Mouse (Mus musculus) neural tube, embryonic 11.5 days (tissue): ENCODE results near the gene Creb3l2. TPM values are rescaled to one million over a fixed set of nuclear protein-coding genes. Genes with fewer than 3 reads are reported as not detected.

Experiments
- ATAC-seq: fragments of 200-750 bp; cut with Nextera tagmentation; 2 replicates; pipeline ENCODE4 v1.8.0; 2017; ENCODE audit warnings: moderate number of reproducible peaks, mild to moderate bottlenecking, moderate TSS enrichment, moderate library complexity; ENCODE audit not compliant: insufficient read depth, low FRiP score, low TSS enrichment
- DNase-seq: peaks from one replicate; pipeline ENCODE4 v3.0.0-alpha.2; 2015; ENCODE audit warnings: low spot score
- H3K27ac ChIP-seq: fragments of 300-500 bp; sonication (generic); 2 replicates; pipeline ENCODE4 v1.5.1; 2014; ENCODE audit warnings: low read depth, mild to moderate bottlenecking, low read length
- H3K27me3 ChIP-seq: fragments of 300-500 bp; sonication (generic); 2 replicates; pipeline ENCODE4 v1.6.1; 2014; ENCODE audit warnings: mild to moderate bottlenecking, low read length, mixed read lengths; ENCODE audit not compliant: control insufficient read depth, insufficient read depth
- H3K36me3 ChIP-seq: fragments of 300-500 bp; sonication (generic); 2 replicates; pipeline ENCODE4 v1.6.1; 2014; ENCODE audit warnings: mild to moderate bottlenecking, low read length, moderate library complexity, mixed read lengths; ENCODE audit not compliant: control insufficient read depth, insufficient read depth
- H3K4me1 ChIP-seq: fragments of 300-500 bp; sonication (generic); 2 replicates; pipeline ENCODE4 v1.6.1; 2014; ENCODE audit warnings: low read length, mixed read lengths; ENCODE audit not compliant: control insufficient read depth, insufficient read depth
- H3K4me2 ChIP-seq: fragments of 300-500 bp; sonication (generic); 2 replicates; pipeline ENCODE4 v1.6.1; 2014; ENCODE audit warnings: low read depth, mild to moderate bottlenecking, moderate library complexity
- H3K4me3 ChIP-seq: fragments of 300-500 bp; sonication (generic); 2 replicates; pipeline ENCODE4 v1.5.1; 2014; ENCODE audit warnings: low read depth, low read length
- H3K9ac ChIP-seq: fragments of 300-500 bp; sonication (generic); 2 replicates; pipeline ENCODE4 v1.6.1; 2014; ENCODE audit warnings: mild to moderate bottlenecking, low read length
- H3K9me3 ChIP-seq: fragments of 300-500 bp; sonication (generic); 2 replicates; pipeline ENCODE4 v1.6.1; 2016; ENCODE audit warnings: low read length; ENCODE audit not compliant: control insufficient read depth
- WGBS: fragments of 180-500 bp; shearing (Covaris S2); extraction: QIAGEN DNeasy Blood & Tissue Kit; methylation state at CpG from one replicate; pipeline ENCODE4 v1.1.7; 2014; 5-methylcytosine and 5-hydroxymethylcytosine counted together
- polyA plus RNA-seq: library from polyadenylated mRNA; unstranded; fragments of >200 nt; fragmentation: Nextera tagmentation; extraction: Ambion mirVana; gene quantifications from 2 replicates; pipeline ENCODE4 v1.2.1, GENCODE M21; 2014

The Creb3l2 gene
- polyA plus RNA-seq, 1 experiment from 2014 or later, result 14.5 TPM

GRCm38 (mm10) chr6:37437086-37437485 lies 4.9 kb downstream of the Creb3l2 start:
- 93% methylated on average over 13 of the region's 13 CpGs for WGBS
- no peaks in the 10 kb centered on the region for H3K36me3 ChIP-seq
- no peaks in the 10 kb centered on the region for H3K9me3 ChIP-seq
- H3K4me1 ChIP-seq, result no peaks in the 10 kb centered on the region
- no peak overlapping the region for H3K9ac ChIP-seq
- DNase-seq (no peak), ATAC-seq (no peak)
- H3K27me3 ChIP-seq, result no peaks in the 10 kb centered on the region
- H3K4me2 ChIP-seq, result no peak overlapping the region
- no peak overlapping the region for H3K27ac ChIP-seq
- H3K4me3 ChIP-seq, result no peak overlapping the region

DNA sequence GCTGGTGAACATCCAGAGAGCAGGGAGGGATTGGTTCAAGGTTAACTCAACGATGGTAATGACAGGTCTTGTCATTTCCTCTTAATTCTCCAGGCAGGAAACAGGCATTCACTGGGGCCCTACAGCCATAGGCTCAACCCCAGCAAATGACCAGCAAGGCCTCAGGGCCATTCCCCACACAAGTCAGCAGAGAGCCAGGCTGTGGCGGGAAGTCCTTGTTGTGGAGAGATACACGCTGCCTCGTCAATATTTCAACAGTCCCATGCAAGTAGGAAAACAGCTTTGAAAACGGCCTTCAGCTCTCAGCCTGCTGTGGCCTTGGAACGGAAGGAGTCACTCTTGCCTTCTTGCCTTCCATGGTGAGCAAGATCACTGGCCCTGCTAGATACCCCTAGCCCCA lies 6.6 kb downstream of the Creb3l2 start:
- H3K36me3 ChIP-seq, result no peaks in the 10 kb centered on the region
- H3K9me3 ChIP-seq, result no peaks in the 10 kb centered on the region
- DNase-seq (no peak), ATAC-seq (no peak)
- H3K4me3 ChIP-seq, result no peak overlapping the region
- H3K27me3 ChIP-seq, result no peaks in the 10 kb centered on the region
- H3K4me2 ChIP-seq, result no peak overlapping the region
- no peak overlapping the region for H3K9ac ChIP-seq
- no peak overlapping the region for H3K27ac ChIP-seq
- 88% methylated on average over 6 of the region's 6 CpGs for WGBS
- 0 out of 2 replicates have a peak, but pooled peaks cover 4% of the 10 kb centered on the region for H3K4me1 ChIP-seq

DNA sequence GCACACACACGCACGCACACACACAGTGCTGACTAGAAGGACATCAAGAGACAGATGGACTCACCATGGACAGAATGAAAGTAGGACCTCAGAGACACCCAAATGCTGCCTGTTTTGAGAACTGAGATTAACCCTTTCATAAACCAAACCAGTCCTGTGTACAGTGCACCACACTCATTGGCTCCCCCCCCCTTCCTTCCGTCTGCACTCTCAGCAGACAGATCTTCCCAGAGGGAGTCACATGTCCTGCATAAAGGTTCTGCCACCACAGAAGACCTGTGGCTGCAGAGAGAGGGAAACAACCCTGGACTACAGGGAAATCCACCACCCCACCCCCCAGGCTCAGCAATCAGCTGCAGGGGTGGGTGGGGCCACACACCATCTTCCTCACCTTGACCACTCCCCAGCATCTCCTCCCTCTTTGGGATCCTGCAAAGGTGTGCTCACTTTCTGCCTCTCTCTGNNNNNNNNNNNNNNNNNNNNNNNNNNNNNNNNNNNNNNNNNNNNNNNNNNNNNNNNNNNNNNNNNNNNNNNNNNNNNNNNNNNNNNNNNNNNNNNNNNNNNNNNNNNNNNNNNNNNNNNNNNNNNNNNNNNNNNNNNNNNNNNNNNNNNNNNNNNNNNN lies 12.0 kb downstream of the Creb3l2 start:
- Histone ChIP-seq H3K4me2 (no peak overlapping the region), H3K9me3 (no peaks in the 10 kb centered on the region), H3K9ac (no peak overlapping the region), H3K27me3 (no peaks in the 10 kb centered on the region), H3K4me1 (peaks cover 8% of the 10 kb centered on the region), H3K36me3 (no peaks in the 10 kb centered on the region), H3K27ac (no peak overlapping the region), H3K4me3 (no peak overlapping the region)
- DNase-seq (no peak), ATAC-seq (no peak)
- 80% methylated on average over 3 of the region's 3 CpGs for WGBS

GRCm38 (mm10) chr6:37428947-37429346 lies 13.0 kb downstream of the Creb3l2 start:
- DNase-seq (no peak), ATAC-seq (no peak)
- H3K9ac ChIP-seq, result no peak overlapping the region
- 90% methylated on average over 8 of the region's 8 CpGs for WGBS
- no peaks in the 10 kb centered on the region for H3K27me3 ChIP-seq
- H3K27ac ChIP-seq, result no peak overlapping the region
- H3K36me3 ChIP-seq, result no peaks in the 10 kb centered on the region
- H3K4me2 ChIP-seq, result no peak overlapping the region
- no peak overlapping the region for H3K4me3 ChIP-seq
- peaks cover 8% of the 10 kb centered on the region for H3K4me1 ChIP-seq
- no peaks in the 10 kb centered on the region for H3K9me3 ChIP-seq

- H3K36me3 ChIP-seq, result no peaks in the 10 kb centered on the region
- WGBS, result 69% methylated on average over 11 of the region's 11 CpGs
- H3K9me3 ChIP-seq, result no peaks in the 10 kb centered on the region
- no peak overlapping the region for H3K9ac ChIP-seq
- H3K4me3 ChIP-seq, result no peak overlapping the region
- ATAC-seq (no peak), DNase-seq (no peak)
- H3K27ac ChIP-seq, result no peak overlapping the region
- no peaks in the 10 kb centered on the region for H3K27me3 ChIP-seq
- H3K4me2 ChIP-seq, result no peak overlapping the region
- peaks cover 8% of the 10 kb centered on the region for H3K4me1 ChIP-seq
These were observed 13.9 kb downstream of the Creb3l2 start for GRCm38 (mm10) chr6:37428044-37428443.

- Histone ChIP-seq H3K27ac (no peak overlapping the region), H3K9me3 (no peaks in the 10 kb centered on the region), H3K4me3 (no peak overlapping the region), H3K4me2 (no peak overlapping the region), H3K36me3 (no peaks in the 10 kb centered on the region), H3K27me3 (no peaks in the 10 kb centered on the region), H3K4me1 (peaks cover 8% of the 10 kb centered on the region), H3K9ac (no peak overlapping the region)
- 88% methylated on average over 2 of the region's 2 CpGs for WGBS
- ATAC-seq (no peak), DNase-seq (no peak)
These were observed 15.3 kb downstream of the Creb3l2 start for GRCm38 (mm10) chr6:37426615-37427014.

DNA sequence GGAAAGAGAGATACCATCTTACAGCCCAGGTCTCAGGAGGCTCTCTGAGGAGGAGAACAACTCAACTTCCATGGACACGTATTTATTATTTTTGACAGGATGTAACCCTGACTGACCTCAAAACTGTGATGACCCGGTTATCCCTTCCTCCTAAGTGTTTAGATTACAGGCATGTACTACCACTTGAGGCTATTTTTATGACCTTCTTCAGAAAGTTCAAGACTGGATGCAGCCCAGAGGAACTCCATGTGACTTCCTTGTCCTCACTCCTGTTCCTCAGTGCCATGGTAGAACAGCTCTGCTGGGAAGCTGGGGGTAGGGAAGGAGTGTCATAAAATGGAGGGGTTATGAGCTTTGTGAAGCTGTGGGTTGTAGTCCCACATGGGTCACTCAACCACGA lies 16.1 kb downstream of the Creb3l2 start:
- no peak overlapping the region for H3K4me3 ChIP-seq
- WGBS, result 79% methylated on average over 3 of the region's 3 CpGs
- no peak for DNase-seq
- H3K27me3 ChIP-seq, result no peaks in the 10 kb centered on the region
- peaks cover 4% of the 10 kb centered on the region for H3K4me1 ChIP-seq
- no peak overlapping the region for H3K27ac ChIP-seq
- H3K9ac ChIP-seq, result no peak overlapping the region
- H3K4me2 ChIP-seq, result no peak overlapping the region
- no peaks in the 10 kb centered on the region for H3K9me3 ChIP-seq
- no peaks in the 10 kb centered on the region for H3K36me3 ChIP-seq
- no peak for ATAC-seq

GRCm38 (mm10) chr6:37425075-37425474 lies 16.9 kb downstream of the Creb3l2 start:
- H3K4me3 ChIP-seq, result no peak overlapping the region
- no peak for DNase-seq
- no peaks in the 10 kb centered on the region for H3K36me3 ChIP-seq
- H3K27ac ChIP-seq, result no peak overlapping the region
- ATAC-seq, result no peak
- H3K4me2 ChIP-seq, result no peak overlapping the region
- no peak overlapping the region for H3K9ac ChIP-seq
- peaks cover 3% of the 10 kb centered on the region for H3K4me1 ChIP-seq
- no peaks in the 10 kb centered on the region for H3K27me3 ChIP-seq
- H3K9me3 ChIP-seq, result no peaks in the 10 kb centered on the region
- WGBS, result 95% methylated on average over 3 of the region's 3 CpGs

- DNase-seq, result no peak
- Histone ChIP-seq H3K36me3 (no peaks in the 10 kb centered on the region), H3K9me3 (no peaks in the 10 kb centered on the region), H3K9ac (no peak overlapping the region; the same call in 1 of the 2 replicates), H3K4me1 (no peaks in the 10 kb centered on the region), H3K4me3 (no peak overlapping the region), H3K4me2 (no peak overlapping the region), H3K27ac (no peak overlapping the region), H3K27me3 (no peaks in the 10 kb centered on the region)
- WGBS, result 63% methylated on average over 7 of the region's 7 CpGs
- no peak for ATAC-seq
These were observed 17.6 kb downstream of the Creb3l2 start for GRCm38 (mm10) chr6:37424374-37424773.
